Mouse (Mus musculus): ENCODE measurements around the gene Kpnb1.

- 0 out of 2 replicates have a peak, but pooled peaks have one; percentile 33 for TF ChIP-seq EP300 (IDR thresholded peaks at IDR 0.05; ENCODE audit: insufficient read depth, low read depth, low read length)
- peak; percentile 95 for TF ChIP-seq CTCF (IDR thresholded peaks at IDR 0.05)
- no peak for TF ChIP-seq POLR2A (IDR thresholded peaks at IDR 0.05; ENCODE audit: insufficient read depth, low read depth, low read length)
Observed at GRCm38 (mm10) chr11:97146724-97147123, 41.0 kb downstream of the Kpnb1 start.
